Mouse (Mus musculus) liver, embryonic 12.5 days (tissue): Measurements from ENCODE around the gene Spns3. TPM values are rescaled to one million over a fixed set of nuclear protein-coding genes. Genes with fewer than 3 reads are reported as not detected.

Experiments
- ATAC-seq: fragments of 200-750 bp; cut with Nextera tagmentation; 2 replicates; pipeline ENCODE4 v1.8.0; 2017; ENCODE audit warnings: moderate number of reproducible peaks, mild to moderate bottlenecking, moderate library complexity
- H3K27ac ChIP-seq: fragments of 300-500 bp; sonication (generic); 2 replicates; pipeline ENCODE4 v1.5.1; 2016; ENCODE audit warnings: mild to moderate bottlenecking
- H3K27me3 ChIP-seq: fragments of 300-500 bp; sonication (generic); replicated peaks from 2 replicates; pipeline ENCODE4 v1.6.1; 2016; ENCODE audit warnings: mild to moderate bottlenecking, moderate library complexity
- H3K36me3 ChIP-seq: fragments of 300-500 bp; sonication (generic); 2 replicates; pipeline ENCODE4 v1.6.1; 2016; ENCODE audit warnings: mild to moderate bottlenecking, moderate library complexity
- H3K4me1 ChIP-seq: fragments of 300-500 bp; sonication (generic); 2 replicates; pipeline ENCODE4 v1.6.1; 2016
- H3K4me2 ChIP-seq: fragments of 300-500 bp; sonication (generic); 2 replicates; pipeline ENCODE4 v1.6.1; 2016; ENCODE audit warnings: mild to moderate bottlenecking, moderate library complexity
- H3K4me3 ChIP-seq: fragments of 300-500 bp; sonication (generic); 2 replicates; pipeline ENCODE4 v1.5.1; 2016; ENCODE audit warnings: mild to moderate bottlenecking, moderate library complexity
- H3K9ac ChIP-seq: fragments of 300-500 bp; sonication (generic); 2 replicates; pipeline ENCODE4 v1.6.1; 2016; ENCODE audit warnings: mild to moderate bottlenecking, moderate library complexity
- H3K9me3 ChIP-seq: fragments of 300-500 bp; sonication (generic); replicated peaks from 2 replicates; pipeline ENCODE4 v1.6.1; 2016; ENCODE audit warnings: mild to moderate bottlenecking, moderate library complexity
- WGBS: fragments of 180-500 bp; shearing (Covaris S2); methylation state at CpG from one replicate; pipeline ENCODE4 v1.1.7; 2016; ENCODE audit not compliant: insufficient replicate concordance; 5-methylcytosine and 5-hydroxymethylcytosine counted together
- polyA plus RNA-seq: library from polyadenylated mRNA; unstranded; fragments of >200 nt; fragmentation: Nextera tagmentation; extraction: Ambion mirVana; gene quantifications from 2 replicates; pipeline ENCODE4 v1.2.1, GENCODE M21; 2016

Spns3 gene
- polyA plus RNA-seq, 1 experiment from 2014 or later = 1.8 TPM

DNA sequence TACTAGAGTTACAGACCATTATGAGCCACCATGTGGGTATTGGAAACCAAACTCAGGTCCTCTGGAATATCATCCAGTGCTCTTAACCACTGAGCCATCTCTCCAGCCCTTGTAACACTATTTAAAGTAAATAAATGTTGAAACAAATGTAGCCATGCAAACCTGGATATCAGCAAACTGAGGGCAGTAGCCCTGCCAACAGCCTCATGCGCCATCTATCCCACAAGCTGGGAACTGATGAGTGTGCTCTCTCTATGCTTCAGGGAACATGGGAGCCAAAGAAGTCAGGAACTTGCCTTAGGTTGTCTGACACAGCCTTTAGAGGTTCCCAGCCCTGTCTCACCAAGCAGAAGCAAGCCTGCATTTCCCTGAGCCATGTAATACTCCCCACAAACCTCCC lies 18.7 kb downstream of the Spns3 start:
- 0 out of 2 replicates have a peak, but pooled peaks cover 3% of the 10 kb centered on the region for H3K9me3 ChIP-seq
- WGBS = 79% methylated on average over 1 of the region's 1 CpGs
- H3K36me3 ChIP-seq = no peaks in the 10 kb centered on the region
- H3K4me2 ChIP-seq = no peak overlapping the region
- no peaks in the 10 kb centered on the region for H3K4me1 ChIP-seq
- H3K27me3 ChIP-seq = no peaks in the 10 kb centered on the region
- ATAC-seq = no peak
- no peak overlapping the region for H3K9ac ChIP-seq
- no peak overlapping the region for H3K27ac ChIP-seq
- H3K4me3 ChIP-seq = no peak overlapping the region

DNA sequence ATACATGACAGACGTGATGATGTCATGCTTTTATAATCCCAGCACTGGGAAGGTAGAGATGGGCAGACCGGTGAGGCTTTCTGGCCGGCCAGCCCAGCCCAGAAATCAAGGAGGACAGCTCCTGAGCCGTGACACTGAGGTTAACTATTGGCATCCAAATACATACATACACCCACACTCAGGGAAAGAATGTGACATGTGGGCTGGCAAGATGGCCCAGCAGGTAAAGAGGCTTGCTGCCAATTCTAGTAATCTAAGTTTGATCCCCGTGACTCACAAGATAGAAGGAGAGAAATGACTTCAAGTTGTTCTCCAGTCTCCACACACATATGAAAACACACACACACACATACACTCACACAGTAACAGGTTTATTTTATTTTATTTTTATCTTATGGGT lies 19.2 kb downstream of the Spns3 start:
- Histone ChIP-seq H3K27me3 (no peaks in the 10 kb centered on the region), H3K27ac (no peak overlapping the region), H3K9ac (no peak overlapping the region), H3K36me3 (no peaks in the 10 kb centered on the region), H3K4me2 (no peak overlapping the region), H3K4me3 (no peak overlapping the region), H3K9me3 (0 out of 2 replicates have a peak, but pooled peaks cover 3% of the 10 kb centered on the region), H3K4me1 (no peaks in the 10 kb centered on the region)
- ATAC-seq = no peak
- WGBS = 76% methylated on average over 5 of the region's 5 CpGs

DNA sequence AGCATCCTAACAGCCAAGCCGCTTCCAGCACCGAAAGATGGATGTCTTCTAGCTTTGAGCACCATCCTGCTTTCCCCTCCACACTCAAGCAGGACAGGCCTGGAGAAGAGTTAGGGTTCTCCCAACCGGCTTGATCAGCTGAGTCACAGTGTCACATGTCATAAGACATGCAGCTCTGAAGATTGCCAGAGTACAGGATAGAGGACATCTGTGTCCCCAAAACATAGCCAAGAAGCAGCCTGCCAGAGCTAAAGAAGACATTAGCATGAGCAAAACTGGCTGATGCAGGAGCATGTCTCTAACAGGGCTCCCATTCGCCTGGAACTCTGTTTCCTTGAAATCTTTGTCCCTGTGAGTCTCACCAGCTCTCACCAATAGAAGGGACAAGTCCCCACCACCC lies 24.1 kb downstream of the Spns3 start:
- Histone ChIP-seq H3K4me2 (no peak overlapping the region), H3K27me3 (no peaks in the 10 kb centered on the region), H3K27ac (no peak overlapping the region), H3K9me3 (no peaks in the 10 kb centered on the region), H3K36me3 (no peaks in the 10 kb centered on the region), H3K4me3 (no peak overlapping the region), H3K4me1 (no peaks in the 10 kb centered on the region), H3K9ac (no peak overlapping the region)
- 75% methylated on average over 4 of the region's 4 CpGs for WGBS
- ATAC-seq = no peak

DNA sequence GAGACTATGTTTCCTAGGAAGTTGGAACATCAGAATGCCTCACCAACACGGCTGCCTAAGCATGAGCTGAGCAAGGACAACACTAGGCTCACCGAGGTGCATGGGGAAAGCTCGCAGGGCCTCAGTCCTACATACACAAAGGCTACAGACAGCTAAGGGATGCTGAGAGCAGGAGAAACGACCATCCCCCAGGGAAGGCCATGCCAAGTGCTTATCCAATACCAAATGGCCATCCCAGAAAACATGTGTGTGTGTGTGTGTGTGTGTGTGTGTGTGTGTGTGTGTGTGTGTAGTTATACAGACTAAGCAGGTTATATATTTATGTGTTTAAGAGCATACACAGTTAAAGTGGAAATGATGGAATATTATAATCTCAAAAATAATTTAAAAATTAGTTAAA lies 26.6 kb downstream of the Spns3 start:
- Histone ChIP-seq H3K9me3 (no peaks in the 10 kb centered on the region), H3K27me3 (no peaks in the 10 kb centered on the region), H3K4me1 (no peaks in the 10 kb centered on the region), H3K4me2 (no peak overlapping the region), H3K4me3 (no peak overlapping the region), H3K27ac (no peak overlapping the region), H3K9ac (no peak overlapping the region), H3K36me3 (no peaks in the 10 kb centered on the region)
- WGBS = 51% methylated on average over 4 of the region's 4 CpGs
- ATAC-seq = no peak

DNA sequence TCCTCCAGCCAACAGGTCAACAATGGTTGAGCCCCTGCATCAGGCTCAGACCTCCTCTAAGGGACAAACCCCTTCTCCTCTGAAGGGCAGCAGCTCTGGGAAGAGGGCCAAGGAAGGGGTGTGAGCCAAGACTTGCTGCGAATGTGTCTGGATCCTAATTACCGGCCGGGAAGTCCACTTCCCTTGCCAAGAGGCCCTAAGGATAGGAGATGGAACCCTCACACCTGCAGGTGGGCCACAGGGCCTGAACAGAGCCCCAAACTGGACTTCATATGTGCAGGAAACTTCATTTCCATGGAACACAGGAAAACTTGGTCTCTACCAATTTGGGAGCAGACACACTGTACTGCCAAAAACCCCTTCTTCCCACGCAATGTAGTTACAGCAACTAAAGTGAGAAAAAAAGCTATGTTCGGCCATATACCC lies 27.7 kb downstream of the Spns3 start:
- WGBS = 80% methylated on average over 5 of the region's 5 CpGs
- Histone ChIP-seq H3K36me3 (no peaks in the 10 kb centered on the region), H3K4me3 (no peak overlapping the region), H3K4me1 (no peaks in the 10 kb centered on the region), H3K9ac (no peak overlapping the region), H3K9me3 (no peaks in the 10 kb centered on the region), H3K27me3 (no peaks in the 10 kb centered on the region), H3K27ac (no peak overlapping the region), H3K4me2 (no peak overlapping the region)
- ATAC-seq = no peak

DNA sequence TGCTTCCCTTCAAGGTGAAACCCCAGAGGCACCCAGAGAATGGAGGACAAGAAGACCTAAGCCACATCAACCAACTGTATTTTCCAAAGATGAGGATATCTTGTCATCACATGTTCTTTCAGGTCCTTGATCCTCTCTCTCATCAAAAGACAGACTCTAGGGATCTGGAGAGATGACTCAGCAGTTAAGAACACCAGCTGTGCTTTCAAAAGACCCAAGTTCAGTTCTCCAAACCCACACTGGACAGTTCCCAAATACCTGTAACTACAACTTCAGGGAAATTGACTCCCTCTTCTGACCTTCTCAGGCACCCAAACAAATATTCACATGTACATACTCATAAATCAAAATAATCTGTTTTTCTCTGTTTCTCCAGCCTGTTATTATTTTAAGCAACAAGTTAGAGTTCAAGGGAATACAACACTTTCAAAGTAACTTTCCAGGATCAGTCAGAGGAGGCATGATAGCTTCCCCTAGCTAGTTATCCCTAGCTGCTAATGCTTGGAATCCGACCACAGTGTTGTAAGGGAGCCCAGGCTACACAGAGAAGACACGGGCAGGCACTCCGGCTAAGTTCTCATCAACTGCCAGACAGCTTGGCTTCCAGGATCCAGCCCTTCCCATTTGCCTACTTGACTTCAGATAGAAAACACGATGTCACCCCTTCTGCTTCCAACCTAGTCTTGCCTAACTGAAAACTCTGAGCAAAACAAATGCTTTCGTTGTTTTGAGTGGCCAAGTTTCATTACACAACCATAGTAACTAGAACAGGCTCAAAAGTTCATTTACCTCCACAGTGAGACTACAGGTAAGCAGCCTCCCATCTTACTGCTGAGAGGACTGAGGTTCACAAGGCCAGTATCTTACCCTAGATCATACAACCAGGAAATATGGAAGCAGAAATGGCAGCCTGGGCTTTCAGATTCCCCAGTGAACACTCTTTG lies 28.4 kb downstream of the Spns3 start:
- H3K4me3 ChIP-seq = no peak overlapping the region
- no peaks in the 10 kb centered on the region for H3K4me1 ChIP-seq
- no peak for ATAC-seq
- H3K36me3 ChIP-seq = no peaks in the 10 kb centered on the region
- no peak overlapping the region for H3K9ac ChIP-seq
- H3K27me3 ChIP-seq = no peaks in the 10 kb centered on the region
- 64% methylated on average over 5 of the region's 5 CpGs for WGBS
- H3K27ac ChIP-seq = no peak overlapping the region
- H3K4me2 ChIP-seq = no peak overlapping the region
- no peaks in the 10 kb centered on the region for H3K9me3 ChIP-seq

DNA sequence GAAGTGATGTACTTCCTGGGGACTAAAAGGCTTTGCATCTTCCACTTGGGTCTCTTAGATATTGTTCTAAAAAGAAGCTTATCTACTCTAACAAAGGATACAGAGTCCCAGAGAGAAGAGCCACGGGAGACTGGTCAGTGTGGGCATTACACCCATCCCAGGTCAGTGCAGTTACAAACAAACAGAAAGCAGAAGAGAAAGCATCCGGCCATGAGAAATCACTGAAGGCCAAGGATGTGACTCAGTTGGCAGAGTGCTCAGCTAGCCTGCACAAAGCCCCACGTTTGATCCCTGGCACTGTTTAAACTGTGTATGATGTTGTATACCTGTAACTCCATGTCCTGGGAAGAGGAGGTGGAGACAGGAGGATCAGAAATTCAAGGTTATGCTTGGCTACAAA lies 30.4 kb downstream of the Spns3 start:
- no peaks in the 10 kb centered on the region for H3K27me3 ChIP-seq
- no peak overlapping the region for H3K27ac ChIP-seq
- H3K9me3 ChIP-seq = no peaks in the 10 kb centered on the region
- H3K36me3 ChIP-seq = no peaks in the 10 kb centered on the region
- no peak overlapping the region for H3K4me2 ChIP-seq
- no peaks in the 10 kb centered on the region for H3K4me1 ChIP-seq
- no peak for ATAC-seq
- WGBS = 48% methylated on average over 3 of the region's 3 CpGs
- H3K4me3 ChIP-seq = no peak overlapping the region
- H3K9ac ChIP-seq = no peak overlapping the region

DNA sequence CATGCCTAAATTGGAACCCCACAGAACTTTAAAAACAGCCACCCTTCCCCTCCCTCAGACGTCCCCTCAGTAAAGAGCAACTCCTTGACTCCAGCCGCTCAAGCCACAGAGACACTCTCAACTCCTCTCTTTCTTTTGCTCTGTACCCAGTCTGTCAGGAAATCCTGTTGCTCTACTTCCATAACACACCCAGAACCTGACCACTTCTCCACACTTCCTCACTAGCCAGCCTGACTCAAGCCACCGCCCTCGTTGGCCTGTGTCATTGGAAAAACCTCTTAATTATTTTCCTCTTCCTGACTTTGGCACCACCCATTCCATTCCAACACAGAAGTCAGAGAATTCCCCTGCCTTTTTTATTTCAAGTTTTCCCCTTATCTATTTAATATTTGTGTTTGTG lies 31.1 kb downstream of the Spns3 start:
- 0 out of 2 replicates have a peak overlapping the region, but pooled peaks have one; percentile 2 for H3K27ac ChIP-seq
- no peak for ATAC-seq
- 45% methylated on average over 4 of the region's 4 CpGs for WGBS

DNA sequence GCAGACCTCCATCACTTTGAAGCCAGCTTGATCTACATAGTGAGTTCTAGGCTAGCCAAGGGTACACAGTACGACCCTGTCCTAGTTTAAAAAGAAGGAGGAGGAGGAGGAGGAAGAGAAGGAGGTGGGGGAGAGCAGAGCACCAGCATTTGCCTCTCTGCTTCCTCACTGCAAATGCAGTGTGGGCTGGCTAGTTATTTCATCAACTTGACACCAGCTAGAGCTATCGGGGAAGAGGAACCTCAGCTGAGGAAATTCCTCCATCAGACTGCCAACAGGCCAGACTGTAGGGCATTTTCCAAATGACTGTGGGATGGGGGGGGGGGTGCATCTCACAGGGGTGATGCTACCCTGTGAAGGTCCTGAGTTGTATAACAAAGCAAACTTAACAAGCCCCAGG lies 31.9 kb downstream of the Spns3 start:
- 28% methylated on average over 2 of the region's 2 CpGs for WGBS
- no peaks in the 10 kb centered on the region for H3K4me1 ChIP-seq

More for the DNA sequence above, 31.1 kb downstream of the Spns3 start:
- Histone ChIP-seq H3K4me1 (no peaks in the 10 kb centered on the region), H3K36me3 (no peaks in the 10 kb centered on the region), H3K9me3 (no peaks in the 10 kb centered on the region), H3K27me3 (no peaks in the 10 kb centered on the region), H3K4me2 (no peak overlapping the region), H3K9ac (no peak overlapping the region), H3K4me3 (no peak overlapping the region)

DNA sequence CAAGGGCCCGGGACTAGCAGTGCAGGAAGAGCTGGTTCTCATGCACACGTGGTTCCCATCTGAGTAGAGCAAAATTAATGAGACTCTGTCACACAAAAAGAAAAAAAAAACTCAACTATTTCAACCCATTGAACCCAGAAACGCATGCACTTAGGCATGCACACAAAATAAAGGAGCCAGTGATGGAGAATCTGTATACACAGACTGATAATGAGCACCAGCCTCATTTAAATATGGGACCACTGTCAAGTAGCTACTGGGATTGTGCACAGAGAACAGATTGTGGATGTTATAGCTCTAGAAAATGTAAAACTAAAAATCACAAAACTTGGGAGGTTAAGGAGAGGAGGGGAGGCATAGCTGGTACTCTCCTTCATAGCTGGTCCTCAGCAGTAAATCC lies 35.3 kb downstream of the Spns3 start:
- Histone ChIP-seq H3K9me3 (no peaks in the 10 kb centered on the region), H3K27ac (no peak overlapping the region), H3K9ac (no peak overlapping the region), H3K36me3 (no peaks in the 10 kb centered on the region), H3K4me1 (no peaks in the 10 kb centered on the region), H3K27me3 (no peaks in the 10 kb centered on the region), H3K4me3 (no peak overlapping the region), H3K4me2 (no peak overlapping the region)
- no peak for ATAC-seq
- 57% methylated on average over 3 of the region's 3 CpGs for WGBS

More for the DNA sequence above, 31.9 kb downstream of the Spns3 start:
- Histone ChIP-seq H3K9me3 (no peaks in the 10 kb centered on the region), H3K9ac (no peak overlapping the region), H3K36me3 (no peaks in the 10 kb centered on the region), H3K4me2 (no peak overlapping the region), H3K4me3 (no peak overlapping the region), H3K27ac (no peak overlapping the region), H3K27me3 (no peaks in the 10 kb centered on the region)
- ATAC-seq = no peak

DNA sequence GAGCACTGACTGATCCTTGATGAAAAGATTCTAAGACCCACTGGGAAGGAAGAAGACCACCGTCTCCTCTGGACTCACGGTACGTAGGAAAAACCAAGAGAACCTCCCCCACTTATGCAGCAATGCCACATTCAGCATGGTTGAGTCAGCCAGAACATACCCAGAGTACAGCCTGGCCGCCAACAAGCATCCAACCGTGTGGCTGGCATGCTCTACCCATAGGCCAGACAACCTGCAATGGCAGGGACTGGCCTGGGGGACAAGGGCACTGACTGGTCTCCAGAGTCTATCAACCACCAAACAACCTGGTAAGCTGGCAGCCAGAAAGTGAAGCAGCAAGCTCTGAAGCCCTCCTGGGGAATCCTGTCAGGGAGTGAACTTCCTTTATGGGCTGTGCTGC lies 41.7 kb downstream of the Spns3 start:
- 0 out of 2 replicates have a peak, but pooled peaks cover under 1% of the 10 kb centered on the region for H3K4me1 ChIP-seq
- WGBS = 74% methylated on average over 5 of the region's 5 CpGs
- ATAC-seq = no peak

DNA sequence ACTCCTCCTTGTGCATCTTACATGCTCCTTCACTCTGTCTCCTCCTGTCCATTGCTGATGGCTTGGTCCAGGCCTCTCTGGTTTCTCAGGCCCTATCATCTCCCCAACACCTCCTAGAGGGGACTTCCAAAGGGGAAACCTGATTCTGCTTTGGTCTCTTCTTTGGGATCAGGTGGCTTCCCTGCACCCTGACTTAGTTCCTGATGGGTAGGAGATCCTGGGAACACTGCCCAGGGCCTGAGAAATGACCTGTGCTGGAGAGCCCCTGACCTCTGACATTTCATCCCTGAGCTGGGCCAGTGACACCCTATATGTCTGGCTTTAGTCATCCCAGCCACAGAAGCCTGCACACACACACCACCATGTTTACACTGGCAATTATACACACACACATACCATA lies 42.7 kb downstream of the Spns3 start:
- H3K4me1 ChIP-seq = 0 out of 2 replicates have a peak, but pooled peaks cover 5% of the 10 kb centered on the region
- H3K4me2 ChIP-seq = no peak overlapping the region
- no peaks in the 10 kb centered on the region for H3K9me3 ChIP-seq
- H3K4me3 ChIP-seq = no peak overlapping the region
- ATAC-seq = no peak
- no peak overlapping the region for H3K27ac ChIP-seq
- H3K9ac ChIP-seq = no peak overlapping the region
- H3K27me3 ChIP-seq = peaks cover 17% of the 10 kb centered on the region; the same call in 1 of the 2 replicates
- H3K36me3 ChIP-seq = no peaks in the 10 kb centered on the region

More for the DNA sequence above, 41.7 kb downstream of the Spns3 start:
- Histone ChIP-seq H3K4me2 (no peak overlapping the region), H3K27me3 (peaks cover 11% of the 10 kb centered on the region; the same call in 1 of the 2 replicates), H3K27ac (no peak overlapping the region), H3K4me3 (no peak overlapping the region), H3K36me3 (no peaks in the 10 kb centered on the region), H3K9me3 (no peaks in the 10 kb centered on the region), H3K9ac (no peak overlapping the region)
